Mouse (Mus musculus): Measurements from ENCODE around the gene Mtrex. TPM values are rescaled to one million over a fixed set of nuclear protein-coding genes. Genes with fewer than 3 reads are reported as not detected.

Mtrex gene
- polyA plus RNA-seq (2016; fragmentation: Nextera tagmentation; extraction: Ambion mirVana): 94.5 and 106 TPM in 2 replicates

- peaks cover 16% of the 10 kb centered on the region for H3K4me1 ChIP-seq
- H3K27me3 ChIP-seq (ENCODE audit: low read depth, poor library complexity, severe bottlenecking): no peaks in the 10 kb centered on the region
- no peaks in the 10 kb centered on the region for H3K9me3 ChIP-seq (replicated peaks)
- H3K36me3 ChIP-seq: peaks cover 42% of the 10 kb centered on the region
- peak; percentile 99 for DNase-seq (ENCODE audit: low spot score)
- WGBS: under 1% methylated on average over 57 of the region's 57 CpGs
- peak within 1 kb of the TSS; percentile 91 for H3K27ac ChIP-seq
- peak within 1 kb of the TSS; percentile 88 for H3K4me3 ChIP-seq
Observed at GRCm38 (mm10) chr13:112927287-112928001, at the start of gene Mtrex, which contains the start of gene Dhx29. Mtrex (minus strand) TSS chr13:112927398. Dhx29 (plus strand) TSS chr13:112927454.

GRCm38 (mm10) chr13:112976720-112977119, 49.5 kb upstream of the Mtrex start:
- H3K36me3 ChIP-seq: no peaks in the 10 kb centered on the region
- peak overlapping the region; percentile 28 for H3K4me3 ChIP-seq
- WGBS: 43% methylated on average over 10 of the region's 10 CpGs
- H3K27me3 ChIP-seq (ENCODE audit: low read depth, poor library complexity, severe bottlenecking): peaks cover 21% of the 10 kb centered on the region; the same call in 1 of the 2 replicates
- H3K27ac ChIP-seq: no peak overlapping the region
- DNase-seq (ENCODE audit: low spot score): no peak
- H3K9me3 ChIP-seq (replicated peaks): no peaks in the 10 kb centered on the region
- H3K4me1 ChIP-seq: peaks cover 7% of the 10 kb centered on the region

- DNase-seq (ENCODE audit: low spot score): no peak
- Histone ChIP-seq H3K36me3 (peaks cover 67% of the 10 kb centered on the region), H3K9me3 (replicated peaks) (no peaks in the 10 kb centered on the region), H3K4me3 (no peak overlapping the region), H3K27ac (no peak overlapping the region), H3K27me3 (ENCODE audit: low read depth, poor library complexity, severe bottlenecking) (no peaks in the 10 kb centered on the region), H3K4me1 (no peaks in the 10 kb centered on the region)
- WGBS: 90% methylated on average over 5 of the region's 5 CpGs
Observed at GRCm38 (mm10) chr13:112967267-112967666, 40.1 kb upstream of the Mtrex start.

- no peaks in the 10 kb centered on the region for H3K4me1 ChIP-seq
- H3K36me3 ChIP-seq: peaks cover 73% of the 10 kb centered on the region
- no peaks in the 10 kb centered on the region for H3K9me3 ChIP-seq (replicated peaks)
- H3K27ac ChIP-seq: no peak overlapping the region
- no peaks in the 10 kb centered on the region for H3K27me3 ChIP-seq (ENCODE audit: low read depth, poor library complexity, severe bottlenecking)
- H3K4me3 ChIP-seq: no peak overlapping the region
- WGBS: 91% methylated on average over 12 of the region's 12 CpGs
- no peak for DNase-seq (ENCODE audit: low spot score)
Observed at GRCm38 (mm10) chr13:112964421-112964820, 37.2 kb upstream of the Mtrex start.

- H3K4me3 ChIP-seq: no peak overlapping the region
- H3K4me1 ChIP-seq: no peaks in the 10 kb centered on the region
- no peak for DNase-seq (ENCODE audit: low spot score)
- H3K9me3 ChIP-seq (replicated peaks): no peaks in the 10 kb centered on the region
- H3K36me3 ChIP-seq: peaks cover 73% of the 10 kb centered on the region
- no peaks in the 10 kb centered on the region for H3K27me3 ChIP-seq (ENCODE audit: low read depth, poor library complexity, severe bottlenecking)
- no peak overlapping the region for H3K27ac ChIP-seq
- whole genome bisulfite sequencing: 84% methylated on average over 5 of the region's 5 CpGs
Observed at GRCm38 (mm10) chr13:112963081-112963480, 35.9 kb upstream of the Mtrex start.

- DNase-seq (ENCODE audit: low spot score): no peak
- Histone ChIP-seq H3K36me3 (peaks cover 95% of the 10 kb centered on the region), H3K4me3 (no peak overlapping the region), H3K27me3 (ENCODE audit: low read depth, poor library complexity, severe bottlenecking) (no peaks in the 10 kb centered on the region), H3K4me1 (no peaks in the 10 kb centered on the region), H3K27ac (no peak overlapping the region), H3K9me3 (replicated peaks) (no peaks in the 10 kb centered on the region)
- 92% methylated on average over 8 of the region's 8 CpGs for WGBS
Observed at GRCm38 (mm10) chr13:112954067-112954466, 26.9 kb upstream of the Mtrex start.

- Histone ChIP-seq H3K4me3 (no peak overlapping the region), H3K27me3 (ENCODE audit: low read depth, poor library complexity, severe bottlenecking) (no peaks in the 10 kb centered on the region), H3K4me1 (no peaks in the 10 kb centered on the region), H3K9me3 (replicated peaks) (no peaks in the 10 kb centered on the region), H3K27ac (no peak overlapping the region), H3K36me3 (peaks cover 90% of the 10 kb centered on the region)
- WGBS: 91% methylated on average over 6 of the region's 6 CpGs
- DNase-seq (ENCODE audit: low spot score): no peak
Observed at GRCm38 (mm10) chr13:112945900-112946299, 18.7 kb upstream of the Mtrex start.

- Histone ChIP-seq H3K9me3 (replicated peaks) (no peaks in the 10 kb centered on the region), H3K27me3 (ENCODE audit: low read depth, poor library complexity, severe bottlenecking) (no peaks in the 10 kb centered on the region), H3K4me3 (no peak overlapping the region), H3K27ac (no peak overlapping the region), H3K4me1 (no peaks in the 10 kb centered on the region), H3K36me3 (peaks cover 87% of the 10 kb centered on the region)
- WGBS: 96% methylated on average over 9 of the region's 9 CpGs
- no peak for DNase-seq (ENCODE audit: low spot score)
Observed at GRCm38 (mm10) chr13:112945312-112945711, 18.1 kb upstream of the Mtrex start.

GRCm38 (mm10) chr13:112941879-112942330, 14.7 kb upstream of the Mtrex start:
- Histone ChIP-seq H3K4me3 (no peak overlapping the region), H3K4me1 (no peaks in the 10 kb centered on the region), H3K36me3 (peaks cover 87% of the 10 kb centered on the region), H3K27ac (no peak overlapping the region), H3K9me3 (replicated peaks) (no peaks in the 10 kb centered on the region), H3K27me3 (ENCODE audit: low read depth, poor library complexity, severe bottlenecking) (no peaks in the 10 kb centered on the region)
- no peak for DNase-seq (ENCODE audit: low spot score)
- 50% methylated on average over 15 of the region's 15 CpGs for WGBS

- no peak for DNase-seq (ENCODE audit: low spot score)
- no peak overlapping the region for H3K4me3 ChIP-seq
- no peaks in the 10 kb centered on the region for H3K27me3 ChIP-seq (ENCODE audit: low read depth, poor library complexity, severe bottlenecking)
- no peak overlapping the region for H3K27ac ChIP-seq
- H3K4me1 ChIP-seq: no peaks in the 10 kb centered on the region
- peaks cover 83% of the 10 kb centered on the region for H3K36me3 ChIP-seq
- WGBS: 94% methylated on average over 8 of the region's 8 CpGs
- no peaks in the 10 kb centered on the region for H3K9me3 ChIP-seq (replicated peaks)
Observed at GRCm38 (mm10) chr13:112938130-112938529, 10.9 kb upstream of the Mtrex start.

GRCm38 (mm10) chr13:112928038-112928668, 955 bp upstream of the Mtrex start:
- peaks cover 16% of the 10 kb centered on the region for H3K4me1 ChIP-seq
- peak overlapping the region; percentile 88 for H3K4me3 ChIP-seq
- no peaks in the 10 kb centered on the region for H3K27me3 ChIP-seq (ENCODE audit: low read depth, poor library complexity, severe bottlenecking)
- 9% methylated on average over 8 of the region's 8 CpGs for WGBS
- no peak for DNase-seq (ENCODE audit: low spot score)
- H3K27ac ChIP-seq: peak overlapping the region; percentile 91
- H3K36me3 ChIP-seq: peaks cover 44% of the 10 kb centered on the region
- no peaks in the 10 kb centered on the region for H3K9me3 ChIP-seq (replicated peaks)

GRCm38 (mm10) chr13:112926796-112927195, 402 bp downstream of the Mtrex start:
- Histone ChIP-seq H3K27me3 (ENCODE audit: low read depth, poor library complexity, severe bottlenecking) (no peaks in the 10 kb centered on the region), H3K4me1 (peaks cover 16% of the 10 kb centered on the region), H3K36me3 (peaks cover 44% of the 10 kb centered on the region), H3K27ac (peak overlapping the region; percentile 91), H3K4me3 (peak overlapping the region; percentile 88), H3K9me3 (replicated peaks) (no peaks in the 10 kb centered on the region)
- under 1% methylated on average over 19 of the region's 19 CpGs for WGBS
- DNase-seq (ENCODE audit: low spot score): peak; percentile 63

GRCm38 (mm10) chr13:112925976-112926375, 1.2 kb downstream of the Mtrex start:
- WGBS: 77% methylated on average over 4 of the region's 4 CpGs
- Histone ChIP-seq H3K27ac (no peak overlapping the region), H3K4me1 (peaks cover 16% of the 10 kb centered on the region), H3K36me3 (peaks cover 43% of the 10 kb centered on the region), H3K27me3 (ENCODE audit: low read depth, poor library complexity, severe bottlenecking) (no peaks in the 10 kb centered on the region), H3K4me3 (peak overlapping the region; percentile 88), H3K9me3 (replicated peaks) (no peaks in the 10 kb centered on the region)
- no peak for DNase-seq (ENCODE audit: low spot score)
